Mouse (Mus musculus) testis, adult 2 months (tissue): ENCODE results near the gene Gm13288. TPM values are rescaled to one million over a fixed set of nuclear protein-coding genes. Genes with fewer than 3 reads are reported as not detected.
"Not testable (repeated sequence)": the region's sequence is repeated elsewhere in the genome, so short reads cannot be mapped to it uniquely, and the experiment has no call there.

ENCODE experiments used
- H3K27ac ChIP-seq: fragments of 200-500 bp; 2 replicates; pipeline ENCODE4 v1.5.1; 2012; ENCODE audit warnings: low read depth, low read length; ENCODE audit not compliant: control insufficient read depth, insufficient read depth
- H3K27me3 ChIP-seq: fragments of 200-500 bp; 2 replicates; pipeline ENCODE4 v1.6.1; 2012; ENCODE audit warnings: mild to moderate bottlenecking, low read length, moderate library complexity; ENCODE audit not compliant: control insufficient read depth, insufficient read depth
- H3K36me3 ChIP-seq: fragments of 200-500 bp; 2 replicates; pipeline ENCODE4 v1.6.1; 2012; ENCODE audit warnings: mild to moderate bottlenecking, low read length; ENCODE audit not compliant: control insufficient read depth, insufficient read depth
- H3K4me1 ChIP-seq: fragments of 200-500 bp; 2 replicates; pipeline ENCODE4 v1.6.1; 2012; ENCODE audit warnings: low read length; ENCODE audit not compliant: control insufficient read depth, insufficient read depth
- H3K4me3 ChIP-seq: fragments of 200-500 bp; 2 replicates; pipeline ENCODE4 v1.5.1; 2012; ENCODE audit warnings: low read depth, mild to moderate bottlenecking, low read length, moderate library complexity, mixed read lengths; ENCODE audit not compliant: control insufficient read depth
- CTCF ChIP-seq: fragments of 200-500 bp; IDR thresholded peaks from 2 replicates; pipeline ENCODE4 v1.5.1; 2012; ENCODE audit warnings: low read depth, mild to moderate bottlenecking, inconsistent platforms, low read length, moderate library complexity; ENCODE audit not compliant: control insufficient read depth, insufficient read depth, insufficient replicate concordance
- polyA plus RNA-seq: library from polyadenylated mRNA; depleted of rRNA; stranded (reverse); fragments of >200 nt; gene quantifications from 2 replicates; pipeline ENCODE4 v1.2.3, GENCODE M21; 2012

The Gm13288 gene
- polyA plus RNA-seq, 1 experiment, result not detected

DNA sequence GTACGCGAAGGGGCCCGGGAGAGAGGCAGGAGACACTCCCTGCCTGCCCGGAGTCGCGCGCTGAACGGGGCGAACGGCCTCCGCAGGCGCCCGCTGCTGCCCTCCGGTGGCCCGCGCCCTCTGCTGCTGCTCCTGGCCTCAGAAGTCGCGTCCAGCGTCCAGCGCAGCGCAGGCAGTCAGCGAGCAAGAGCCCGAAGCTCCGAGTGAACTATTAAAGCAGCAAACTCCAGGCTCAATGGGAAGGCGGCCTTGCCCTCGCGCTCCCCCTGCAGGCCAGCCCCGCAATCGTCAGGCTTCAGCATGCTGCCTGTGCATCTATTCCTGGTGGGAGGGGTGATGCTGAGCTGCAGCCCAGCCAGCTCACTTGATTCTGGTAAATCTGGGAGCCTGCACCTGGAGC lies 25.8 kb upstream of the Gm13288 start, which contains the start of gene Gm13272:
Gene Gm13272, plus strand, starts transcription at position 301 of the 400 bp plus-strand sequence.
- not testable (repeated sequence) for H3K27me3 ChIP-seq, H3K27ac ChIP-seq, H3K36me3 ChIP-seq, H3K4me3 ChIP-seq, H3K4me1 ChIP-seq

DNA sequence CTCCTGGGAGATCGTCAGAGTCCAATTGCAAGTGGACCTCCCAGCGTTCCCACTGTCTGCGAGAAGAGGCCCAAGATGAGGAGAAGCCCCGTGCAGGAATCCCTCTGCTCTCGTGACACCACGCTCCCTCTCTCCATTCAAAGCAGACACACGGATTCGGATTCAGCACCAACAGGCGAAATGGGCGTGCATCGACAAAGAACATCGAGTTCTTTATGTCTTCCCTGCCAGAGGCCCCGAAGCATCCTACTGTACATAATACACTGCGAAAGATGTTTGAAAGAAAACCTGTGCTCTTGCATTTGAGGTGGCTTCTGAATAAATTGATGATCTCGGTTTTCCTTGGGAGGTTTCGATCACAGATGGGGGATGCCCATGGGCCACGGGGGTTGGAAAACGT lies 25.0 kb upstream of the Gm13288 start:
- H3K27ac ChIP-seq, H3K27me3 ChIP-seq, H3K4me1 ChIP-seq, H3K36me3 ChIP-seq, H3K4me3 ChIP-seq: not testable (repeated sequence)

DNA sequence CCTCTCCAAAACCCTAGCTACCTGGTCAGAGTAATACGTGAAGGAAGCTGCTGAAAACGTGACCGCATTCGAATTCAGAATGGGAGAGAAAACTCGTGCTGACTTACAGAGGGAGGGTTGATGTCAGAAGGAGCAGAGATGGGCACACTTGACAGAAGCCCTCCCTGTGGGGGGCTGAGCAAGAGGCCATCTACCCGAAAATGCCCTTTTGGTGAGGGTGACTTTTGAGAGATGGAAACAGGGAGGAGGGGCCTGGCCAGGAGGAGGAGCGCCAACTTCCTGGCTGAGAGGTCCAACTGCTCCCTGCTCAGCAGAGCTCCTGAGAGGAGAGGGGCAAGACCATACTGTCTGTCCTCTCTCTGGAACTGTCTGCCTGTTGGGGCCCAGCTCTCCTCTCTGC lies 23.5 kb upstream of the Gm13288 start, which contains the start of gene Ifnz:
Gene Ifnz, plus strand, starts transcription at position 301 of the 400 bp plus-strand sequence.
- H3K36me3 ChIP-seq, H3K4me1 ChIP-seq, H3K27me3 ChIP-seq, H3K4me3 ChIP-seq, H3K27ac ChIP-seq: not testable (repeated sequence)

DNA sequence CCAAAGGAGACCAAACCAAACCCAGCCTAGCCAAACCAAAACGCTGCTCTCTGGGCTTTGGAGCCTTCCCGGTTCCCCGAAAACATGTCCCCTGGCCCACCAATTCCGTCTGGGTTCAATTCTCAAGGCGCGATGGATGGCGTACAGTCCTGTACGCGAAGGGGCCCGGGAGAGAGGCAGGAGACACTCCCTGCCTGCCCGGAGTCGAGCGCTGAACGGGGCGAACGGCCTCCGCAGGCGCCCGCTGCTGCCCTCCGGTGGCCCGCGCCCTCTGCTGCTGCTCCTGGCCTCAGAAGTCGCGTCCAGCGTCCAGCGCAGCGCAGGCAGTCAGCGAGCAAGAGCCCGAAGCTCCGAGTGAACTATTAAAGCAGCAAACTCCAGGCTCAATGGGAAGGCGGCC lies 23.0 kb upstream of the Gm13288 start:
- not testable (repeated sequence) for H3K36me3 ChIP-seq, H3K27me3 ChIP-seq, H3K4me3 ChIP-seq, H3K27ac ChIP-seq, H3K4me1 ChIP-seq

DNA sequence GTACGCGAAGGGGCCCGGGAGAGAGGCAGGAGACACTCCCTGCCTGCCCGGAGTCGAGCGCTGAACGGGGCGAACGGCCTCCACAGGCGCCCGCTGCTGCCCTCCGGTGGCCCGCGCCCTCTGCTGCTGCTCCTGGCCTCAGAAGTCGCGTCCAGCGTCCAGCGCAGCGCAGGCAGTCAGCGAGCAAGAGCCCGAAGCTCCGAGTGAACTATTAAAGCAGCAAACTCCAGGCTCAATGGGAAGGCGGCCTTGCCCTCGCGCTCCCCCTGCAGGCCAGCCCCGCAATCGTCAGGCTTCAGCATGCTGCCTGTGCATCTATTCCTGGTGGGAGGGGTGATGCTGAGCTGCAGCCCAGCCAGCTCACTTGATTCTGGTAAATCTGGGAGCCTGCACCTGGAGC lies 19.9 kb upstream of the Gm13288 start, which contains the start of gene Gm13276:
Gene Gm13276, plus strand, starts transcription at position 301 of the 400 bp plus-strand sequence.
- H3K27ac ChIP-seq, H3K4me1 ChIP-seq, H3K36me3 ChIP-seq, H3K4me3 ChIP-seq, H3K27me3 ChIP-seq: not testable (repeated sequence)

DNA sequence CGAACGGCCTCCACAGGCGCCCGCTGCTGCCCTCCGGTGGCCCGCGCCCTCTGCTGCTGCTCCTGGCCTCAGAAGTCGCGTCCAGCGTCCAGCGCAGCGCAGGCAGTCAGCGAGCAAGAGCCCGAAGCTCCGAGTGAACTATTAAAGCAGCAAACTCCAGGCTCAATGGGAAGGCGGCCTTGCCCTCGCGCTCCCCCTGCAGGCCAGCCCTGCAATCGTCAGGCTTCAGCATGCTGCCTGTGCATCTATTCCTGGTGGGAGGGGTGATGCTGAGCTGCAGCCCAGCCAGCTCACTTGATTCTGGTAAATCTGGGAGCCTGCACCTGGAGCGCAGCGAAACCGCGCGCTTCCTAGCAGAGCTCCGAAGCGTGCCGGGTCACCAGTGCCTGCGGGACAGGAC lies 16.9 kb upstream of the Gm13288 start, which contains the start of gene Gm13277:
Gene Gm13277, plus strand, starts transcription at position 231 of the 400 bp plus-strand sequence.
- not testable (repeated sequence) for H3K4me1 ChIP-seq, H3K27ac ChIP-seq, H3K4me3 ChIP-seq, H3K36me3 ChIP-seq, H3K27me3 ChIP-seq
- peak; percentile 27; the same call in 1 of the 2 replicates for TF ChIP-seq CTCF

DNA sequence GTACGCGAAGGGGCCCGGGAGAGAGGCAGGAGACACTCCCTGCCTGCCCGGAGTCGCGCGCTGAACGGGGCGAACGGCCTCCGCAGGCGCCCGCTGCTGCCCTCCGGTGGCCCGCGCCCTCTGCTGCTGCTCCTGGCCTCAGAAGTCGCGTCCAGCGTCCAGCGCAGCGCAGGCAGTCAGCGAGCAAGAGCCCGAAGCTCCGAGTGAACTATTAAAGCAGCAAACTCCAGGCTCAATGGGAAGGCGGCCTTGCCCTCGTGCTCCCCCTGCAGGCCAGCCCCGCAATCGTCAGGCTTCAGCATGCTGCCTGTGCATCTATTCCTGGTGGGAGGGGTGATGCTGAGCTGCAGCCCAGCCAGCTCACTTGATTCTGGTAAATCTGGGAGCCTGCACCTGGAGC lies 14.1 kb upstream of the Gm13288 start, which contains the start of gene Gm13278:
Gene Gm13278, plus strand, starts transcription at position 301 of the 400 bp plus-strand sequence.
- H3K27ac ChIP-seq, H3K4me1 ChIP-seq, H3K4me3 ChIP-seq, H3K27me3 ChIP-seq, H3K36me3 ChIP-seq: not testable (repeated sequence)

DNA sequence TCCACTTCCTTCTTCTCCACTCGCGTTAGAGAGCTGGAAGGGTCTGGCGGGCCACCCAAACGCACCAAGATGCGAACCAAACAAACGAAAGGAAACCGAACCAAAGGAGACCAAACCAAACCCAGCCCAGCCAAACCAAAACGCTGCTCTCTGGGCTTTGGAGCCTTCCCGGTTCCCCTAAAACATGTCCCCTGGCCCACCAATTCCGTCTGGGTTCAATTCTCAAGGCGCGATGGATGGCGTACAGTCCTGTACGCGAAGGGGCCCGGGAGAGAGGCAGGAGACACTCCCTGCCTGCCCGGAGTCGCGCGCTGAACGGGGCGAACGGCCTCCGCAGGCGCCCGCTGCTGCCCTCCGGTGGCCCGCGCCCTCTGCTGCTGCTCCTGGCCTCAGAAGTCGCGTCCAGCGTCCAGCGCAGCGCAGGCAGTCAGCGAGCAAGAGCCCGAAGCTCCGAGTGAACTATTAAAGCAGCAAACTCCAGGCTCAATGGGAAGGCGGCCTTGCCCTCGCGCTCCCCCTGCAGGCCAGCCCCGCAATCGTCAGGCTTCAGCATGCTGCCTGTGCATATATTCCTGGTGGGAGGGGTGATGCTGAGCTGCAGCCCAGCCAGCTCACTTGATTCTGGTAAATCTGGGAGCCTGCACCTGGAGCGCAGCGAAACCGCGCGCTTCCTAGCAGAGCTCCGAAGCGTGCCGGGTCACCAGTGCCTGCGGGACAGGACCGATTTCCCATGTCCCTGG lies 11.2 kb upstream of the Gm13288 start, which contains the start of gene Gm13275:
Gene Gm13275, plus strand, starts transcription at position 552 of the 740 bp plus-strand sequence.
- not testable (repeated sequence) for H3K27ac ChIP-seq, H3K4me1 ChIP-seq, H3K4me3 ChIP-seq, H3K36me3 ChIP-seq, H3K27me3 ChIP-seq

DNA sequence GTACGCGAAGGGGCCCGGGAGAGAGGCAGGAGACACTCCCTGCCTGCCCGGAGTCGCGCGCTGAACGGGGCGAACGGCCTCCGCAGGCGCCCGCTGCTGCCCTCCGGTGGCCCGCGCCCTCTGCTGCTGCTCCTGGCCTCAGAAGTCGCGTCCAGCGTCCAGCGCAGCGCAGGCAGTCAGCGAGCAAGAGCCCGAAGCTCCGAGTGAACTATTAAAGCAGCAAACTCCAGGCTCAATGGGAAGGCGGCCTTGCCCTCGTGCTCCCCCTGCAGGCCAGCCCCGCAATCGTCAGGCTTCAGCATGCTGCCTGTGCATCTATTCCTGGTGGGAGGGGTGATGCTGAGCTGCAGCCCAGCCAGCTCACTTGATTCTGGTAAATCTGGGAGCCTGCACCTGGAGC lies 8.2 kb upstream of the Gm13288 start, which contains the start of gene Gm13279:
Gene Gm13279, plus strand, starts transcription at position 301 of the 400 bp plus-strand sequence.
- H3K27me3 ChIP-seq, H3K27ac ChIP-seq, H3K4me3 ChIP-seq, H3K4me1 ChIP-seq, H3K36me3 ChIP-seq: not testable (repeated sequence)

DNA sequence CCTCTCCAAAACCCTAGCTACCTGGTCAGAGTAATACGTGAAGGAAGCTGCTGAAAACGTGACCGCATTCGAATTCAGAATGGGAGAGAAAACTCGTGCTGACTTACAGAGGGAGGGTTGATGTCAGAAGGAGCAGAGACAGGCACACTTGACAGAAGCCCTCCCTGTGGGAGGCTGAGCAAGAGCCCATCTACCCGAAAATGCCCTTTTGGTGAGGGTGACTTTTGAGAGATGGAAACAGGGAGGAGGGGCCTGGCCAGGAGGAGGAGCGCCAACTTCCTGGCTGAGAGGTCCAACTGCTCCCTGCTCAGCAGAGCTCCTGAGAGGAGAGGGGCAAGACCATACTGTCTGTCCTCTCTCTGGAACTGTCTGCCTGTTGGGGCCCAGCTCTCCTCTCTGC lies 6.0 kb upstream of the Gm13288 start, which contains the start of gene Gm13285:
Gene Gm13285, plus strand, starts transcription at position 301 of the 400 bp plus-strand sequence.
- not testable (repeated sequence) for H3K4me1 ChIP-seq, H3K4me3 ChIP-seq, H3K27ac ChIP-seq, H3K36me3 ChIP-seq, H3K27me3 ChIP-seq

DNA sequence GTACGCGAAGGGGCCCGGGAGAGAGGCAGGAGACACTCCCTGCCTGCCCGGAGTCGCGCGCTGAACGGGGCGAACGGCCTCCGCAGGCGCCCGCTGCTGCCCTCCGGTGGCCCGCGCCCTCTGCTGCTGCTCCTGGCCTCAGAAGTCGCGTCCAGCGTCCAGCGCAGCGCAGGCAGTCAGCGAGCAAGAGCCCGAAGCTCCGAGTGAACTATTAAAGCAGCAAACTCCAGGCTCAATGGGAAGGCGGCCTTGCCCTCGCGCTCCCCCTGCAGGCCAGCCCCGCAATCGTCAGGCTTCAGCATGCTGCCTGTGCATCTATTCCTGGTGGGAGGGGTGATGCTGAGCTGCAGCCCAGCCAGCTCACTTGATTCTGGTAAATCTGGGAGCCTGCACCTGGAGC lies 2.4 kb upstream of the Gm13288 start, which contains the start of gene Gm13287:
Gene Gm13287, plus strand, starts transcription at position 301 of the 400 bp plus-strand sequence.
- H3K4me3 ChIP-seq, H3K4me1 ChIP-seq, H3K36me3 ChIP-seq, H3K27ac ChIP-seq, H3K27me3 ChIP-seq: not testable (repeated sequence)

DNA sequence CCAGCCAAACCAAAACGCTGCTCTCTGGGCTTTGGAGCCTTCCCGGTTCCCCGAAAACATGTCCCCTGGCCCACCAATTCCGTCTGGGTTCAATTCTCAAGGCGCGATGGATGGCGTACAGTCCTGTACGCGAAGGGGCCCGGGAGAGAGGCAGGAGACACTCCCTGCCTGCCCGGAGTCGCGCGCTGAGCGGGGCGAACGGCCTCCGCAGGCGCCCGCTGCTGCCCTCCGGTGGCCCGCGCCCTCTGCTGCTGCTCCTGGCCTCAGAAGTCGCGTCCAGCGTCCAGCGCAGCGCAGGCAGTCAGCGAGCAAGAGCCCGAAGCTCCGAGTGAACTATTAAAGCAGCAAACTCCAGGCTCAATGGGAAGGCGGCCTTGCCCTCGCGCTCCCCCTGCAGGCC lies 430 bp downstream of the Gm13288 start:
- not testable (repeated sequence) for H3K36me3 ChIP-seq, H3K4me1 ChIP-seq, H3K4me3 ChIP-seq, H3K27me3 ChIP-seq, H3K27ac ChIP-seq
